Mouse (Mus musculus) kidney, embryonic 16.5 days (tissue): ENCODE measurements around the gene Baiap2. TPM values are rescaled to one million over a fixed set of nuclear protein-coding genes. Genes with fewer than 3 reads are reported as not detected.
A peak's percentile ranks its signal among the peaks of the same experiment; 100 is the strongest.

Source experiments
- ATAC-seq: fragments of 200-750 bp; cut with Nextera tagmentation; 2 replicates; pipeline ENCODE4 v1.8.0; 2017; ENCODE audit warnings: moderate TSS enrichment; ENCODE audit not compliant: low FRiP score, low TSS enrichment
- H3K27ac ChIP-seq: fragments of 300-500 bp; sonication (generic); 2 replicates; pipeline ENCODE4 v1.5.1; 2014; ENCODE audit warnings: low read length
- H3K27me3 ChIP-seq: fragments of 300-500 bp; sonication (generic); 2 replicates; pipeline ENCODE4 v1.6.1; 2014; ENCODE audit warnings: low read length, control low read depth, mixed read lengths; ENCODE audit not compliant: insufficient read depth
- H3K36me3 ChIP-seq: fragments of 300-500 bp; sonication (generic); 2 replicates; pipeline ENCODE4 v1.6.1; 2014; ENCODE audit warnings: low read length, control low read depth, mixed read lengths; ENCODE audit not compliant: insufficient read depth
- H3K4me1 ChIP-seq: fragments of 300-500 bp; sonication (generic); 2 replicates; pipeline ENCODE4 v1.6.1; 2014; ENCODE audit warnings: low read length, control low read depth, mixed read lengths; ENCODE audit not compliant: insufficient read depth
- H3K4me2 ChIP-seq: fragments of 300-500 bp; sonication (generic); replicated peaks from 2 replicates; pipeline ENCODE4 v1.6.1; 2014; ENCODE audit warnings: low read depth, low read length
- H3K4me3 ChIP-seq: fragments of 300-500 bp; sonication (generic); 2 replicates; pipeline ENCODE4 v1.5.1; 2014; ENCODE audit warnings: mild to moderate bottlenecking, low read length
- H3K9ac ChIP-seq: fragments of 300-500 bp; sonication (generic); replicated peaks from 2 replicates; pipeline ENCODE4 v1.6.1; 2014; ENCODE audit warnings: low read length
- H3K9me3 ChIP-seq: fragments of 300-500 bp; sonication (generic); 2 replicates; pipeline ENCODE4 v1.6.1; 2016; ENCODE audit warnings: low read length, control low read depth
- WGBS: fragments of 180-500 bp; shearing (Covaris S2); extraction: QIAGEN DNeasy Blood & Tissue Kit; methylation state at CpG from one replicate; pipeline ENCODE4 v1.1.7; 2014; 5-methylcytosine and 5-hydroxymethylcytosine counted together
- polyA plus RNA-seq: library from polyadenylated mRNA; unstranded; fragments of >200 nt; fragmentation: Nextera tagmentation; extraction: Ambion mirVana; gene quantifications from 2 replicates; pipeline ENCODE4 v1.2.1, GENCODE M21; 2015

Baiap2 gene
- polyA plus RNA-seq, 1 experiment from 2014 or later, result 25.3 TPM

- Histone ChIP-seq H3K4me3 (no peak overlapping the region), H3K27ac (peak overlapping the region; percentile 83), H3K4me1 (peaks cover 75% of the 10 kb centered on the region), H3K9ac (peak overlapping the region; percentile 40; the same call in 1 of the 2 replicates), H3K36me3 (no peaks in the 10 kb centered on the region), H3K9me3 (no peaks in the 10 kb centered on the region), H3K27me3 (no peaks in the 10 kb centered on the region), H3K4me2 (peak overlapping the region; percentile 26; the same call in 1 of the 2 replicates)
- 29% methylated on average over 11 of the region's 11 CpGs for WGBS
- no peak for ATAC-seq
Observed at GRCm38 (mm10) chr11:119940142-119940541, 2.4 kb upstream of the Baiap2 start.

DNA sequence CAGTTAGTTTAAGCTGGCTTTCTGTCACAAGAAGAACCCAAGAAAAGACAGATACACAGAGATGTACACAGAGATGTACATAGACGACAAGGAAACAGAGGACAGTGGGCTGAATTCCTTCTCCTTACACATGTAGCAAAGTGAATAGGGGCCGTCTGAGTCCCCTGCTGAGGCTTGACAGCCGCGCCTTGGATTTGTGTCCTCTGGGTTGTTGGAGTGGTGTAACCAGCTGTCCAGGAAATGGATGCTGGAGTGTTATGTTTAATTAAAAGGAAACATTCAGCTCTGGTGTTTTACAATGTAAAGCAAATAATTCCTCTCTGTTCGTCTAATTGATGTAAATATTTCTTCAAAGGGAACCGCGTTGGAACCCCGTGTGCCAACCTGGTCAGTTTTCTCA, 769 bp upstream of the Baiap2 start:
- Histone ChIP-seq H3K4me2 (peak overlapping the region; percentile 63), H3K4me3 (peak overlapping the region; percentile 74), H3K27ac (peak overlapping the region; percentile 84), H3K36me3 (no peaks in the 10 kb centered on the region), H3K4me1 (peaks cover 80% of the 10 kb centered on the region), H3K9ac (peak overlapping the region; percentile 75), H3K27me3 (no peaks in the 10 kb centered on the region), H3K9me3 (no peaks in the 10 kb centered on the region)
- no peak for ATAC-seq
- 9% methylated on average over 8 of the region's 8 CpGs for WGBS

- Histone ChIP-seq H3K36me3 (no peaks in the 10 kb centered on the region), H3K4me3 (peak overlapping the region; percentile 74), H3K4me2 (peak overlapping the region; percentile 63), H3K9ac (peak overlapping the region; percentile 75), H3K9me3 (no peaks in the 10 kb centered on the region), H3K27ac (peak overlapping the region; percentile 84), H3K4me1 (peaks cover 76% of the 10 kb centered on the region), H3K27me3 (no peaks in the 10 kb centered on the region)
- WGBS, result under 1% methylated on average over 43 of the region's 43 CpGs
- ATAC-seq, result peak; percentile 73
Observed at GRCm38 (mm10) chr11:119942201-119942726, 299 bp upstream of the Baiap2 start.

DNA sequence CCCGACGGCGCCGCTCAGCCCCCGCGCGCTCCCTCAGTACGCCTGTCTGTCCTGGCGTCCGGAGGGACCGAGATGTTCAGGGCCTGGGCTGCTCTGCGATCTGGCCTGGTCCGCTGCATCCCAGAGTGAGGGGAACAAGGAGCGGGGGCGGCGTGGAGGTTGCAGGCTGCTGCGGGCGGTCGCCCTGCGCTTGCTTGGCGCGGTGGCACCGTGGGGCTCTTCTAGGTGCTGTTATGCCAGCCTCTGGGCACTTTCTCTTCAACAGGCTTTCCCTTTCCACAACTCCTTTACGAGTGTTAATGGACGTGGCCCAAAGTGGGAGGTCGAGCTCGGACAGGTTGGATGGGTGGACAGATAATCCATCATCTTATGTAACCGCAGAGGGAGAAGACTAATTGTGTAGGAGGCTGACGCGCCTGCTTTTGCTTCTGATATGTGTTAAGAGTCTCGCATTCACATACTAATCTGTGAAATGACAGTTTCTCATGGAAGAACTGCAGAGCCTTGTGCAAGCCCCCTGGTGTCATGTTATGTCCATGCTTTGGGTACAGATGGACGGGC, 945 bp downstream of the Baiap2 start:
- peak; percentile 8 for ATAC-seq
- peaks cover 69% of the 10 kb centered on the region for H3K4me1 ChIP-seq
- H3K36me3 ChIP-seq, result no peaks in the 10 kb centered on the region
- H3K9ac ChIP-seq, result peak overlapping the region; percentile 84
- H3K9me3 ChIP-seq, result no peaks in the 10 kb centered on the region
- peak overlapping the region; percentile 94 for H3K4me2 ChIP-seq
- H3K27ac ChIP-seq, result peak overlapping the region; percentile 74; the same call in 1 of the 2 replicates
- H3K27me3 ChIP-seq, result no peaks in the 10 kb centered on the region
- peak overlapping the region; percentile 74 for H3K4me3 ChIP-seq
- WGBS, result 1% methylated on average over 30 of the region's 32 CpGs

- Histone ChIP-seq H3K36me3 (no peaks in the 10 kb centered on the region), H3K4me3 (no peak overlapping the region), H3K9me3 (no peaks in the 10 kb centered on the region), H3K9ac (no peak overlapping the region), H3K27me3 (no peaks in the 10 kb centered on the region), H3K4me1 (peaks cover 51% of the 10 kb centered on the region), H3K4me2 (peak overlapping the region; percentile 94; the same call in 1 of the 2 replicates), H3K27ac (peak overlapping the region; percentile 31; the same call in 1 of the 2 replicates)
- WGBS, result 67% methylated on average over 7 of the region's 7 CpGs
- no peak for ATAC-seq
Observed at GRCm38 (mm10) chr11:119945343-119945742, 2.8 kb downstream of the Baiap2 start.

GRCm38 (mm10) chr11:119947426-119947825, 4.9 kb downstream of the Baiap2 start:
- no peak for ATAC-seq
- 93% methylated on average over 1 of the region's 1 CpGs for WGBS
- Histone ChIP-seq H3K4me1 (peaks cover 42% of the 10 kb centered on the region), H3K27ac (no peak overlapping the region), H3K36me3 (no peaks in the 10 kb centered on the region), H3K9me3 (no peaks in the 10 kb centered on the region), H3K27me3 (no peaks in the 10 kb centered on the region), H3K4me3 (no peak overlapping the region), H3K9ac (no peak overlapping the region), H3K4me2 (no peak overlapping the region)

GRCm38 (mm10) chr11:119947897-119948296, 5.3 kb downstream of the Baiap2 start:
- H3K4me3 ChIP-seq, result no peak overlapping the region
- H3K4me2 ChIP-seq, result no peak overlapping the region
- H3K9ac ChIP-seq, result no peak overlapping the region
- no peak overlapping the region for H3K27ac ChIP-seq
- ATAC-seq, result no peak
- 47% methylated on average over 2 of the region's 2 CpGs for WGBS
- no peaks in the 10 kb centered on the region for H3K9me3 ChIP-seq
- no peaks in the 10 kb centered on the region for H3K27me3 ChIP-seq
- no peaks in the 10 kb centered on the region for H3K36me3 ChIP-seq
- peaks cover 46% of the 10 kb centered on the region for H3K4me1 ChIP-seq

DNA sequence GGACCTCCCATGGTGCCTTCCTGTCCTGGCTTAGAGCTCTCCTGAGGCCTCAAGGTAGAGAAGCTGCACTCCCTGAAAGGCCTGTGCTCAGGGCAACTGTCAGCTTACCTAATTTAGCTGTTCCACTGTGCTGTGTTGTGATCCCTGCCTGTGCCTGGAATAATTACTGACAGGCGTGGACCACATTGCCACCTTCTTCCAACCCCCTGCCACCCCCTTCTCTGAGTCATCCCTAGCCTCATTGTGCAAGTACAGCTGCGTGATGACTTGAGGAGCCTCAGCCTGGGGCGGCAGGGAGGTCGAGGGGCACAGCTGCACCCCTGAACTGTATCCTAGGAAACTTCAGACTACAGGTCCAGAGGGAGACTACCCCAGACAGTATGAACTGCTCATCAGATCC, 5.7 kb downstream of the Baiap2 start:
- H3K27me3 ChIP-seq, result no peaks in the 10 kb centered on the region
- ATAC-seq, result no peak
- no peak overlapping the region for H3K4me3 ChIP-seq
- H3K27ac ChIP-seq, result no peak overlapping the region
- no peaks in the 10 kb centered on the region for H3K36me3 ChIP-seq
- no peak overlapping the region for H3K9ac ChIP-seq
- no peaks in the 10 kb centered on the region for H3K9me3 ChIP-seq
- 64% methylated on average over 4 of the region's 4 CpGs for WGBS
- H3K4me1 ChIP-seq, result peaks cover 50% of the 10 kb centered on the region
- no peak overlapping the region for H3K4me2 ChIP-seq

GRCm38 (mm10) chr11:119948803-119949202, 6.2 kb downstream of the Baiap2 start:
- Histone ChIP-seq H3K27me3 (no peaks in the 10 kb centered on the region), H3K27ac (no peak overlapping the region), H3K9ac (no peak overlapping the region), H3K36me3 (no peaks in the 10 kb centered on the region), H3K4me2 (no peak overlapping the region), H3K4me3 (no peak overlapping the region), H3K9me3 (no peaks in the 10 kb centered on the region), H3K4me1 (peaks cover 49% of the 10 kb centered on the region)
- no peak for ATAC-seq
- WGBS, result 100% methylated on average over 2 of the region's 2 CpGs

DNA sequence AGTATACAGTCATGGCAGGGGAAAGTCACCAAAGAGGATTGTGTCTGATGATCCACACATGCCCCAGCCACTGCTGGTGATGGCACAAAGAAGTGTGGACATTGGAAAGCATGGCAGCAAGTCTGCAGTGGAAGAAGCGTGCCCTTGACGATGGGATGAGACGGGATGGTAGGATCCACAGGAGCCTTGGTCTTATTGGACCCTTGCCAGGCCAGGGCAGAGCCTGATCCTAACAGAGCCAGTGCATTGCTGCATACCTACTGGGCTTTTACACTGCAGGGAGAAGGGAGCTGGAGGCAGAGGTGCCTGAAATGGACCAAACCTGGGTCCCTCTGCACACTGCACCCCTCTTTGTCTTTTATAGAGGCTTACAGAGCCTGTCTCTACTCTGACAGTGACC, 8.0 kb downstream of the Baiap2 start:
- Histone ChIP-seq H3K27ac (no peak overlapping the region), H3K4me1 (peaks cover 47% of the 10 kb centered on the region)
- ATAC-seq, result no peak

More for the DNA sequence above, 8.0 kb downstream of the Baiap2 start:
- Histone ChIP-seq H3K27me3 (no peaks in the 10 kb centered on the region), H3K9ac (no peak overlapping the region), H3K36me3 (no peaks in the 10 kb centered on the region), H3K9me3 (no peaks in the 10 kb centered on the region), H3K4me3 (no peak overlapping the region), H3K4me2 (no peak overlapping the region)
- WGBS, result 94% methylated on average over 3 of the region's 3 CpGs
